Mouse (Mus musculus) cerebellum, postnatal 4 days (tissue): Measurements from ENCODE around the gene Eln.

Experiments used
- DNase-seq, 2 experiments: peaks; one replicate each; pipeline ENCODE4 v3.0.0; 2022; ENCODE audit warnings: low spot score in 2 of 2, mixed read lengths in 1 of 2

Eln gene

GRCm38 (mm10) chr5:134745000-134745399 lies 2.1 kb downstream of the Eln start:
- DNase-seq, result no peak

- DNase-seq, result no peak
Observed at GRCm38 (mm10) chr5:134743991-134744390, 3.1 kb downstream of the Eln start.

- no peak for DNase-seq
Observed at GRCm38 (mm10) chr5:134742221-134742795, 4.8 kb downstream of the Eln start.

GRCm38 (mm10) chr5:134740501-134741341 lies 6.4 kb downstream of the Eln start:
- DNase-seq, result peak in 1 of 2 experiments; percentile 31

GRCm38 (mm10) chr5:134739951-134740350 lies 7.2 kb downstream of the Eln start:
- no peak for DNase-seq

- DNase-seq, result no peak
Observed at GRCm38 (mm10) chr5:134734920-134735319, 12.2 kb downstream of the Eln start.

- no peak for DNase-seq
Observed at GRCm38 (mm10) chr5:134734072-134734471, 13.1 kb downstream of the Eln start.

- no peak for DNase-seq
Observed at GRCm38 (mm10) chr5:134733241-134733640, 13.9 kb downstream of the Eln start.

GRCm38 (mm10) chr5:134729124-134729523 lies 18.0 kb downstream of the Eln start:
- no peak for DNase-seq

GRCm38 (mm10) chr5:134728535-134728934 lies 18.6 kb downstream of the Eln start:
- no peak for DNase-seq

- DNase-seq, result no peak
Observed at GRCm38 (mm10) chr5:134727001-134727639, 20.0 kb downstream of the Eln start.

GRCm38 (mm10) chr5:134725299-134725698 lies 21.8 kb downstream of the Eln start:
- DNase-seq, result no peak

GRCm38 (mm10) chr5:134720058-134720457 lies 27.1 kb downstream of the Eln start:
- no peak for DNase-seq

GRCm38 (mm10) chr5:134711076-134711475 lies 36.0 kb downstream of the Eln start:
- DNase-seq, result no peak

- DNase-seq, result no peak
Observed at GRCm38 (mm10) chr5:134709275-134709674, 37.8 kb downstream of the Eln start.

- DNase-seq, result peak; percentile 47 to 74
Observed at GRCm38 (mm10) chr5:134704157-134704556, 43.0 kb downstream of the Eln start.

GRCm38 (mm10) chr5:134695539-134695938 lies 51.6 kb downstream of the Eln start:
- DNase-seq, result no peak

GRCm38 (mm10) chr5:134695082-134695481 lies 52.0 kb downstream of the Eln start:
- no peak for DNase-seq

GRCm38 (mm10) chr5:134692704-134693103 lies 54.4 kb downstream of the Eln start:
- DNase-seq, result no peak

- peak; percentile 95 to 98 for DNase-seq
Observed at GRCm38 (mm10) chr5:134688718-134689284, 58.3 kb downstream of the Eln start.

GRCm38 (mm10) chr5:134688086-134688717 lies 58.9 kb downstream of the Eln start, which contains the start of gene Limk1:
Limk1 (minus strand) TSS chr5:134688598.
- DNase-seq, result no peak

GRCm38 (mm10) chr5:134687187-134687586 lies 59.9 kb downstream of the Eln start:
- no peak for DNase-seq
